Mouse (Mus musculus) C2C12 (cell line): ENCODE measurements at regions not wholly inside any gene's neighbourhood (a gene's known extent, or its start where the extent isn't known, plus 50 kb on each side); places are given as distances from the start of the nearest gene placed in this dataset.

Experiments
- CTCF ChIP-seq: IDR thresholded peaks from one replicate; pipeline ENCODE4 v1.5.1; 2011; ENCODE audit not compliant: control insufficient read depth, insufficient read depth, insufficient read length
- FOSL1 ChIP-seq: IDR thresholded peaks from one replicate; pipeline ENCODE4 v1.8.0; 2011; ENCODE audit warnings: mild to moderate bottlenecking, low read length; ENCODE audit not compliant: poor library complexity, insufficient read depth, severe bottlenecking
- MAX ChIP-seq: IDR thresholded peaks from one replicate; pipeline ENCODE4 v1.6.1; 2011; ENCODE audit warnings: mild to moderate bottlenecking, control low read depth
- MYOD1 ChIP-seq: IDR thresholded peaks from one replicate; pipeline ENCODE4 v1.6.1; 2011; ENCODE audit warnings: low read depth; ENCODE audit not compliant: control insufficient read depth, insufficient read length
- MYOG ChIP-seq: IDR thresholded peaks from one replicate; pipeline ENCODE4 v1.6.1; 2011; ENCODE audit not compliant: control insufficient read depth, insufficient read length; ENCODE audit errors: extremely low read depth

- no peak for TF ChIP-seq CTCF
- TF ChIP-seq MYOD1, result no peak
- TF ChIP-seq FOSL1, result no peak
- no peak for TF ChIP-seq MAX
- no peak for TF ChIP-seq MYOG
Observed at GRCm38 (mm10) chr9:23150338-23150737, 72.5 kb upstream of the Bmper start.
